Mouse (Mus musculus) brain, embryonic 18.5 days (tissue): ENCODE results near the gene Dbr1.

Source experiments
- DNase-seq: peaks from one replicate; pipeline ENCODE4 v3.0.0-alpha.2; 2012; ENCODE audit warnings: low read depth, low spot score

The Dbr1 gene

DNA sequence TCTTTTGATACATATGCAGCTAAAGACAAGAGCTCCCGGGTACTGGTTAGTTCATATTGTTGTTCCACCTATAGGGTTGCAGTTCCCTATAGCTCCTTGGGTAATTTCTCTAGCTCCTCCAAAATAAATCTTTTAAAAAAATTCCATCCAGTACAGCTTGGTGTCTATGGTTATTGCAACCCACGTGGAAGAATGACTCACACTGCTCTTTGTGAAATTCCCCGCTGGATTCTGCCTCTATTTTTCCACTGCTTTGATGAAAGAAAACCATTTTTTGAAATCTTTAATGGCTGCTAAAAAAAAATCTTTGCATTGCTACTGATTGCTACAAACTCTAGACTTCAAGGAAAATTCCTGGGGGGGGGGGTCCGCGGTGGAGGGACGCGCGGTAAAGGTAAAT is 44.1 kb downstream of the Dbr1 start:
- DNase-seq = no peak

DNA sequence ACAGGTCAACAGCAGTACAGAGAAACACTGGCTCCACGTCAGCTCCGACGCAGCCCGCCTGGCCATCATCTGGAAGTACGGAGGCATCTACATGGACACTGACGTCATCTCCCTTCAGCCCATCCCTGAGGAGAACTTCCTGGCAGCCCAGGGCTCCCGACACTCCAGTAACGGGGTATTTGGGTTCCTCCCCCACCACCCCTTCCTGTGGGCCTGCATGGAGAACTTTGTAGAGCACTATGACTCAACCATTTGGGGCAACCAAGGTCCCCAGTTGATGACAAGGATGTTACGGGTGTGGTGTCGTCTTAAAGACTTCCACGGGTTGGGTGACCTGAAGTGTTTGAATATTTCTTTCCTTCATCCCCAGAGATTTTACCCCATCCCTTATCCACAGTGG is 44.6 kb downstream of the Dbr1 start:
- DNase-seq = no peak

DNA sequence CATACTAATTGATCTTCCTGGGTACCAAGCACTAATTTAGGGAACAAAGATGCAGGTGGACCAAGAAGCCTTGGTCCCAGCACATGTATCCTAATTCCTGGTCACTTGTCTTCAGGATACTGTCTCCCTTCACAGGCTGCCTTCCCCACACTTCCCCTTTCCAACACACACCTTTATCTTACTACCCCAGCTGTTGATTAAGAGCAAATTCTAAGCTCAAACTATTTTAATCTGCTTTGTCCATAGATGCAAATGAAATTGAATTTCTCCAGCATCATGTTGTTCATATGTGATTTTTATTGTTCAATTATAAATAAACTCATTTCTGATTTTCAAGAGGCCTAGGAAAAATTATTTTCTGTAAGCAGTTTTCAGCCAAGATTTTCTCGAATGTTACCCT is 46.4 kb downstream of the Dbr1 start:
- DNase-seq = no peak

DNA sequence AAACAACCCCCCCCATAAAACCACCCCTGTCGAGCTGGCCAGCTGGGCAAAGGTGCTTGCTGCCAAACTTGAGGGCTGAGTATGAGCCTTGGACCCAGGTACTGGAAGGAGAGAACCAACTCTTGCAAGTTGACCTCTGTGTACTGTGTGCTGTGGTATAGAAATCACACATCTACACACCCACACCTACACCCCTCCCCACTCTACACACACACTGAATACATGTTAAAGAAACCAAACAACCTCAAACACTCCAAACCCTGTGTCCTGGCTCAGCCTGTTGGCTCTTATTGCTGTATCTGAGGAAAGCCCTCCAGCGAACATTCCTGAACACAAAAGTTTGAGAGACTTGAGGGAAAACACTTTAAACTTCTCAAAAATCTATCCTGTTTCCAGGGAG is 47.4 kb downstream of the Dbr1 start:
- no peak for DNase-seq

DNA sequence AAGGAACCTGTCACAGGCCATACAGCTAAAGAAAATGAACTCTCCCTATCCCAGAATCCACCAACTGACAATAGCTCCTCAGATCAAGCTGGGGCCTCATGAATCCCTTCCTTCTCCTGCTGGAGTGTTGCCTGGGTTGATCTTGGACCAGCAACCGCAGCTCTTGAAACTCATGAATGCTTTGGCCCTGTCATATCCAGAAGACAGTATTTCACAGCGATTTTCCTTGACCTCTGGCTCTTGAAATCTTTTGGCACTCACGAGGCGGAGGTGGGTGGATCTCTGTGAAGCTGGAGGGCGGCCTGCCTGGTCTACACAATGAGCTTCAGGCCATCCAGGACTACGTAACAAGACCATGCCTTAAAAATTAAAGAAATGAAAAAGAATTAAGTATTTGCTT is 48.5 kb downstream of the Dbr1 start:
- no peak for DNase-seq

DNA sequence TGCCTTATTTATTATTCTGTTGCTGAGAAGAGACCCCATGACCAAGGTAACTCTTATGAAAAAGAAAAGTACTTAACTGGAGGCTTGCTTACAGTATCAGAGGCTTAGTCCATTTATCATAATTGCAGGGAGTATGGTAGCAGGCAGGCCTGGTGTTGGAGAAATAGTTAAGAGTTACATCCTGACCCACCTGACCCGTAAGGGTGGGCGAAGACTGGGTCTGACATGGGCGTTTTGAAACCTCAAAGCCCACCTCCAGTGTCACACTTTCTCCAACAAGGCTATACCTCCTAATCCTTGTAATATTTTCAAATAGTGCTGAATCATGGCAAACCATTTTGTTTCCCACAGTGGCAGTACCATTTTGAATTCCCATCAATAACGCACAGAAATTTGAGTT is 53.0 kb downstream of the Dbr1 start:
- DNase-seq = no peak

DNA sequence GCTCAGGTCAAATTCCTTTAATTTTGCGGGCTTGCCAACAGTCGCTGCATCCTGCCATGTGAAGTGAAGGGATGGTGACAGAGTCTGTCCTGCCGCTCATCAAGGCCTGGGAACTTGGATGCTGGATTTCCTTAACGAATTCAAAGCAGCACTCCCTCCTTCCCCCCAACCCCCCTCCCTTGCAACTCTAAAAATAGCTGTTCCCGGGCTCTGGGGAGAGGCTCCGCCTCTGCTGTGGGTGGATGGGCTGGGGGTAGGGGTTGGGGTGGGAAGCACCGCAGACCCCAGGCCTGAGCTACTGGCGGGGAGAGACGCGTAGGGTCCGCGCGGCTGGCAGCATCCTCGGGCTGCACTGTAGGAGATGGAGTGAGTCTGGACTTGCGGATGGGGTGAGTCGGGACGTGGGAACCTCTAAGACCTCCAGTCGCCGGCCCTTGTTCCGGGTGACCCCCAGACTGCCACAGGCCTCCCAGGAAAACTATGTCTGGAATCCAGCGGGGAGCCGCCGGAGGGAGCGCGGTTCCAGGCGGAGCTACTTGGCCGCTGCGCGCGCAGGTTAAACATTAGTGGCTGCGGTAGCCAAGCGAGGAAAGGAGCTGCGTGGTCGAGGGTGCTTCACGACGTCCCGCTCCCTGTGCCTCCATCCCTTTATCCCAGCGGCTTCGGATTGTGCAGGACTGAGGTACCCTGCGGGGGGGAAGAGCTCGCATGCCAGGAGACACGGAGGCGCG is 53.8 kb downstream of the Dbr1 start, which contains the start of gene Dzip1l:
Gene Dzip1l, plus strand, starts transcription at position 216 of the 731 bp plus-strand sequence.
- DNase-seq = peak; percentile 64

DNA sequence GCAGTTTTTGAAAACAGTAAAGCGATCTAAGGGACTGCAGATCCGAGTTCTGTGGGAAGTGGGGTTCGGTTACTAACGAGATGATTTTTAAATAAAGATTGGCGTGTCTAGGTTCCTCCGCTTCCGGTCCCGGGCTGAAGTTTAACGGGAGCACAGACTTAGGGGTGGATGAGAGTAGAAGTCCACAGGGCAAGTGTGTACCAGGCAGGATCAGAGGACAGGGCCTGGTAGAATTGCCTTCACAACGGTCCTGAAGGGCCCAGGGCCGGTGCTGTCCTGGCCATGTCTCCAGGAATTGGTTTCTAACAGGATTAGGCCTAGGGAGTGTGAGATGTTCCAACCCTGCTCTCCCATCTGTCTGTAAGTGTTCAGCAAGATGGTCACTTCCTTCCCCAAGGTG is 54.5 kb downstream of the Dbr1 start:
- DNase-seq = no peak

DNA sequence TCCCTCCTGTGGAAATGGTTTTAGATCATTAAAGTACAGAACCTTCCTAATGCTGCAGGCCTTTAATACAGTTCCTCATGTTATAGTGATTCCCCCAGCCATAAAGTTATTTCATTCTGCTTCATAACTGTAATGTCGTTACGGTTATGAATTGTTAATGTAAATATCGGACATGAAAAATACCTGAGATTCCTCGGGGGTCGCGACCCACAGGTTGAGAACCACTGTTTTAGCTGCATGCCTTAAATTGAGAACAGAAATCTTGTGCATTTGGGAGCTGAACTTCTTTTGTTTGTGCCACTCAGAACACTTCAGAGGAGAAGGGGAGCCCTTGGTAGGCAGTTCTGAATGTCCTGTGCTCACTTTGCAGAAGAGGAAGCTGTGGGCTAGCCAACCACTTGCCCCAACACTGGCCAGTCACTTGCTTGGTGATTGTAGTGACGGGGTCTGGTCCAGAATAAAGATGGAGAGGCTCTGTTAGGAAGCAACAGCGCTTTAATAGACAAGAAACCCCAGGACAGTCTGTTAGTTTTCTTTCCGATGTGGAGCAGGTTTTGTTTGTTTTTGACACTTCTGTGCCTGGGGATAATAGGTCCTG is 55.0 kb downstream of the Dbr1 start:
- DNase-seq = no peak

DNA sequence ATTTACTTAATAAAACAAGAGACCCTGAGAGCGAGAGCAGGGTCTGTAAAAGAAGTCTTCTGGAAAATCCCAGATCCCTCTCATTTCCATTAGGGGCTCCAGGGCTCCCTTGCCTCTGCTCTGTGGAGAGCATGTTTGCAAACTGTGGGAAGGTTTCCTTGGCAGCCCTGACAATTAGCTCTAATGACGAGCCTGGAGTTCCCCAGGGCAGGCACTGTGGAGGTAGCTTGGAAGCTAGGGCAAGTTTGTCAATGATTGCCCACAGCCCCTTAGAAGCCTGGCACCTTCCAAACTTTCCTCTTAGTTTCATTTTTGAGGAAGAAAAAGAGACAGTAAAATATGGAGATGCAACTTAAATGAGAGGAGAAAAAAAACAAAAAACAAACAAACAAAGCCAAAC is 56.2 kb downstream of the Dbr1 start:
- no peak for DNase-seq

DNA sequence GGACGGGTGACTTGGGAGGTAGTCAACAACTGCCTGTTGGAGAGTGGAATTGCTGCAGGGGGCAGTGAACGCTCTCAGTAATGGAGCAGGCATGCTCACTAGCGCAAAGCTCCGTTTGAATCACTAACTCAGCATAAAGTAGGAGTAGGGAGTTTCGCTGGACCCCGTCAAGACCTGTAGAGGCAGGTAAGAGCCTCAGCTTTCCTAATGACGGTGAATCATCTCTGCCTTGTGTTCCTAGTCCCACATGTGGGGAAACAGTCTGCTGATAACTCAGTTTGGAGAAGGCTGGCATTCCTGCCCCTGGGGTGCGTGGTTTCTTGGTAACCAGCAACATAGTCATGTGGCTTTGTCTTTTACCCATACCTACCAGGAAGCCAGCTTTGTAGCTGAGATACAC is 56.7 kb downstream of the Dbr1 start:
- DNase-seq = no peak
